Mouse (Mus musculus) urinary bladder, postnatal 10 days (tissue): Measurements from ENCODE around the gene Sap30.
"Not testable (repeated sequence)": the region's sequence is repeated elsewhere in the genome, so short reads cannot be mapped to it uniquely, and the experiment has no call there.

Source experiments
- DNase-seq: peaks from one replicate; pipeline ENCODE4 v3.0.0; 2022; ENCODE audit warnings: low spot score

Sap30 gene

DNA sequence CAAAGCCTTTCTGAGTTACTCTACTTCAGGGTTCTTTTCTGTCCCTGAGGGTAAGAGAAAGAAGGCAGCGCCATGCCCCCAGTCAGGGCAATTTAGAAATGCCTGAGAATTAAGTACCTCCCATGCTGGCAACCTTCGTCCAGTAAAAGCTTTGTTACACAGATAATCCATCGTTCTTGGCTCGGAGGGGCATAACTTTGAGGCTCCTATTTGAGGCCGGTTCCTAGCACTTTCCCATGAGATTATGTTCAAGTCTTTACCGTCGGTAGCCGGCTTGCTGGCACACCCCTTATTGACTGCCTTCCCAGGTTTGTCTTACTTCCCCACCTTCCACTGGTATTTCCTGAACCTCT lies 10.8 kb upstream of the Sap30 start:
- DNase-seq, result no peak

DNA sequence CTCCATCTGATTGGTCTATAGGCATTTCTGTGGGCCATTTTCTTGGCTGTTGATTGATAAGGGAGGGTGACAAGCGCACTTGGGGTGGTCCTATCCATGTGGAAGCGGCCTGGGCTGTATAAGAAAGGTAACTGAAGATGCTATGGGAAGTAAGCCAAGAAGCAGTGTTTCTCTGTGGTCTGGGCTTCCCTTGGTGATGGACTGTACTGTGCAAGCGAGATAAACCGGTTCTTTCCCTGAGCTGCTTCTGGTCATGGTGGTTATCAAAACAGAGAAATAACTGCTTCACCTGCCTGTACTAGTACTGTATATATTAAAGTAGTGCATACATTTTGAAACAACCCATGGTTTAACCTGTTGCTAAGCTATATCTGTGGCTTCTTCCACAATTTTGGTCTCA lies 4.2 kb upstream of the Sap30 start:
- no peak for DNase-seq

DNA sequence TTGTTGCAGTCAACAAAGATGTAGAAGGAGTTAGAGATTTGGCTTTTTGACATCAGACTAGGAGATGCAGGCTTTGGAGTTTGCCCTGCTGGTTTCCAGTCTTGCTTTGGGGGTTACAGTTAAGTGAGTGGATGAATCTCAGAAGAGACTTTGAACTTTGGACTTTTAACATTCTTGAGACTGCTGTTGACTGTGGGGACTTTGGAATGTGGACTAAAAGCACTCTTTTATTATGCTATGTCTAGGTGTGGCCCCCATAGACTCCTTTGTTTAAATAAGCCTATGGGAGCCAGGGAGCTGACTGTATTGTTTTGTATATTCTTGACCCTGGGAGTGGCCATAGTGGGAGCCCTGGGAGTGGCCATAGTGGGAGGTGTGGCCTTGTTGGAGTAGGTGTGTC lies 2.2 kb upstream of the Sap30 start:
- no peak for DNase-seq

DNA sequence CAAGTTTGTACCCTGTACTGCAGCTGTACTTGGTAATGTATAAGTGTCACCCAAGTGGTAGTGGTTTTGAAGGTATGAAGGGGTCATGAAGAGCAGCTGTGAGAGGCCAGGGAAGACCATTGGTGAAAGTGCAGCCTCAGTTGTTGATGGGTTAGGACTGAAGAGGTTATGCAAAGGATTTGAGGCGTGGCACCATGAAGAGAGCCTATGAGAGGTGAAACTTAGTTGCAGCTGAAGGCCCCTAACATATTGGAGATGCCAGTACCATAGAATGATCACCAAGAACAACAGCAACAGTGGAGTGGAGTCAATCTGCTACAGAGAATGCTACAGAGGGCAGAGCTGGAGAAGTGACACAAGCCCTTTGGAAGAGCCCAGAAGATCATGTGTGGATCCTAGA lies 1.7 kb upstream of the Sap30 start:
- no peak for DNase-seq

DNA sequence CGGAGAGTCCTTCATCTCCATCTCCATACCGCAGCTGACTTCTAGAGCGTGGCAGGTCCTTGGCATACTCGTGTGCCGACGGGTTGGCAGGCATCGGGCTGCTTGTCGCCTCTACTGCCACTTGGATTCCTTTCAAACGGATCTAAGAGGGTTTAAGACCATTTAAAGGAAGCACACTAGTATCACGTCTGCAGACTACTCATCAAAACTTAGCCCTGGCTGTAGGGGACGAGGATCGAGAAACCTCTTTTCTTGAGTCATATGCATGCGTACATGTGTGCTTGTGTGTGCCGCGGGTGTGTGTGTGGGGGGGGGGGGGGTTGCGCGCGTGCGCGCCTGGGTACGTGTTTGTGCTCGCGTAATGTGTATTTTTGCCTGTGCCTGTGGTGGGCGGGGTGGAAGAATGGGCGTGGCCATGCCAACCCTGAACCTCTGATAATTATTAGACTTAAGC lies 679 bp upstream of the Sap30 start:
- DNase-seq, result no peak

DNA sequence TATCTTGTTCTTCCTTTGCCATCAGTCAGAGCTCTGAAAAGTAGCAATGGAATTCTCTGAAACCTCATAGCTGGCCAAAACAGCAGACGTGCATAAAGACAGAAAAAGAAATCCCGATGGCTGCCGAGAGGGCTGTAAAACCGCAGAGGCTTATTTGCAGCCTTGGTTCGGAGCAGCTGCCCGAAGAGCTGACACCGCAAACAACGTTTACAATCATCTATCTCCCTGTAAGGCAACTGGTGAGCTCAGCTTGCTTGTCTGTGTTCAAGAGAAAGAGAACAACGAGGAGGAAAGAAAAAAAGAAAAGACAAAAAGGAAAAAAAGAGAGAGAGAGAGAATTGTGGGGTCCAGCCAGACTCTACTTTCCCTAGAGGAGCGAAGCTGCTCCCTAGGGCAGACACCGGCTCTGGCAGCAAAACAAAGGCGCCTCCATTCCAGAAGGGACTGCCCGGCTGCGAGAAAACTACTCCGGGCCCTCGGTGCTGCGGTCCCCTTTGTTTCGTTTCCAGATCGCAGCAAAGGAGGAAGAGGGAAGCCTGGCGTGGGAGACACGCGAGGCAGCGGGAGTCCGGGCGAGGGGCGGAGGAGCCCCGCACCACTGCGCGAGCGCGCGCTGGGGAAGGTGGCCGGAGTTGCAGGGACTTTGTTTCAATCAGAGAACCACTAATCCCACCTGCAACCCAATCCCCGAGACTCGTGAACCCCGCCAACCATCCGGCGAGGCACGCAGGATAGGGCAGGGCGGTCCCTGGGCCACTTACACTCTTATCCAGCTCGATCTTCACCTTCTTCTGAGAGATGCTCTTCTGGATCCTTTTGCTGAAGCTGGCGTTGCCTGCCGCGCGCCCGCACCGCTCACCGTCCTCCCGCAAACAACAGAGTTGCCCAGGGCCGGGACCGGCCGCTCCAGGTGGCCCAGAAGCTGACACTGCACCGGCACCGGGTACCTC lies 894 bp downstream of the Sap30 start:
- no peak for DNase-seq

DNA sequence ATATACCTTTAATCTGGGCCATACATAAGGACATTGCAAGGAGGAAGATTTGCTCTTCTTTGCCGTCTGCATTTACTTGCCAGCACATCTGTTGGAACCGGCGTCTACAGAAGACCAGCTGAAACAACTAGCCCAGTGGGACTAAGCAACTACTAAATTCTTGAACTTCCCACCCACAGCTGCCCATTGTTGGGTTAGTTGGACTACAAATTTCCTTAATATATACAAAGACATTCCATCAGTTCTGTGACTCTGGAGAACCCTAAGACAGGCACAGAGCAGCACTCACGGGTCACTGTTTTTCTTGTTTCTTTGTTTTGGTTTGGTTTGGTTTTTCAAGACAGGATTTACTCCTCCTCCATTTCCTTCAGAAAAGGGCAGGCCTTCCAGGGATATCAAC lies 7.1 kb downstream of the Sap30 start:
- no peak for DNase-seq

DNA sequence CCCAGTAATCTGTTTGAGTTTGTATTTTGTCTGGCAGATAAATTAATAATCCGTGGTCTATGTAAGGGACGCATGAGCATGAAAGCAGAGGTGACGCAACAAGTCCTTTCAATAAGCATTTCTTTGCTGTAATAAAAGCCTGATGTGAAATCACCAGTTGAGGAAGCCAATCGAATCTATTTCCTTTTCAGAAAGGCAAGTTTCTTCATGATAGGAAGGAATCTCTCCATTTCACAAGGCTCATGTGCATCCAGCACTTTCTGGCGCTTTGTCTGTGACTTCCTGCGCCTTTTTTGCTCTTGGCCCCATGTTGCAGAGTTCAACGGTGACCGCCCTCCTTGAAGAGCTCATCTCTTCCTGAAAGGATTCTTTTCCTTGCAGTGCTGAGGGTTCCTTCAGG lies 8.0 kb downstream of the Sap30 start:
- no peak for DNase-seq

DNA sequence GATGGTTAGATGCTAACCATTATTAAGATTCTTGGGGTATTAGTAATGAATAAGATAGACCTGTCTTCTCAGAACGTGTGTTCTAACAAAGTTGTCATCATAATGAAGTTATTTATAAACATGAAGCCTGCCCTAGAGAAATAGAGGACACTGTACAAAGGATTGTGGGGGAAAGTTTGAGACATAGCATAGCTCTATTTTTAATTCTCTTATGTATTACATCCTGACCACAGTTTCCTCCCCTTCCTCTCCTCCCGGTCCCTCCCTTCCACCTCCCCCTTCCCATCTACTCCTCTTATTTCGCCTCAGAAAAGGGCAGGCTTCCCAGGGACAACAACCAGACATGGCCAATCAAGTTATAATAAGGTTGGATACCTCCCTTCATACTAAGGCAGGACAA lies 9.3 kb downstream of the Sap30 start:
- no peak for DNase-seq

DNA sequence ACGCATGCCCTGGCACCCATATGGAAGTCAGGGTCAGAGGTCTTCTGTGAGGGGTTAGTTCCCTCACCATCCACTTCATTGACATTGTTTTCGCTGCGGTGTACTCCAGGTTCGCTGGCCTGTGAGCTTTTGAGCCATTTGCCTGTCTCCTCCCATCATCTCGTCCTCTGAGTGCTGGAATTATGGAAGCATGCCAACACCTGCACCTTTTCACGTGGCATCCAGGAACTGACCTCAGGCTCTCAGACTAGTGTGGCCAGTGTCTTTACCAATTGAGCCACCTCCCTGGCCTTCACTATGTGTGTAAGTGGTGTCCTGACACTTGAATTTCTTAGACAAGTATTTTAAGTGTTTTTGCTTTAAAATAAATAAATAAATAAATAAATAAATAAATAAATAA lies 13.9 kb downstream of the Sap30 start:
- no peak for DNase-seq

DNA sequence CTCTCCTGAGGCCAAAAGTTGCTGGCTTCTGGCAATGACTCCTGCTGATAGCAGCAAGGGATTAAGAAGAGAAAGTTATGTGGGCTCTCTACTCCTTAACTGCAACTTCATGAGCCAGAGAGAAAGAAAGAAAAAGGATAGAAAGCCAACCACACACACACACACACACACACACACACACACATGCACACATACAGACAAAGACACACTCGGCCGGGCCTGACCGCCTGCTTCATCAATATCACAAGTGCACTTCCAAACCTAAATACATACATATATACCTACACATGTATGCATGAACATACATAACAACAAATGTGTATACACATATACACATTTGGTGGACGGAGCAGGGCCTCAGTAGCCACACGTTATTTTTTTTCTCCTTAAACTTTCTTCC lies 16.8 kb downstream of the Sap30 start:
- no peak for DNase-seq

DNA sequence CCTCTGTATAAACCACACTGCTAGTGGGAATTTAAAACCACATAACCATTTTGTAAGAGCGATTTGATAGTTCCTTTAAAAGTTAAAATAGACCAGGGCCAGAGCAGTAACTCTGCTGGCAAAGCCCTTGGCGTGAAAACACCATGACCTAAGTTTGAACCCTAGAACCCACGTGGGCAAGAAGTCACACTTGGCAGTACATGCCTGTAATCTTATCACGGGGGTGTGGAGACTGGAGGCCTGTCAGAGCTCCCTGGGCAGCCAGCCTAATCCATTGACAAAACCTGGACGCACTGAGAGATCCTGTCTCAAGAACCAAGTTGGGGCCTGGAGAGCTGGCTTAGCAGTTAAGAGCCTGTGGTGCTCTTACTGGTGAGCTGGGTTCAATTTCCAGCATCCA lies 19.0 kb downstream of the Sap30 start:
- DNase-seq, result peak; percentile 26

DNA sequence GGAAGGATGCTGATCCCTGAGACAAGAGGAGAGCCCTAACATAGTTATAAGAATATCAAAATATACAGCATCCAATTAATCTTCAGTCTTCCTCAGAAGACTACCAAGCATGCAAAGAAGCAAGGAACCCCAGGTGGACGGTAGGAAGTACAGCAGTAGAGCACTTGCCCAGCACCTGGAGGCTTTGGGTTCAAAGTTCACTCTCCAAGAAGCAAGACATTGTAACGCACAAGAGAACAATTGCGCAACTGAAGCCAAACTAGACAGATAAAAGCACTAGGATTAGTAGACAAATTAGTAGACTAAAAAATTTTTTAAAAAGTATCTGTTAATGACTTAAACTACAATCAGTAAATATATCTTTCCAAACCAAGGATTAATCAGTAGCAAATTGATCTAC lies 23.9 kb downstream of the Sap30 start:
- DNase-seq, result no peak

DNA sequence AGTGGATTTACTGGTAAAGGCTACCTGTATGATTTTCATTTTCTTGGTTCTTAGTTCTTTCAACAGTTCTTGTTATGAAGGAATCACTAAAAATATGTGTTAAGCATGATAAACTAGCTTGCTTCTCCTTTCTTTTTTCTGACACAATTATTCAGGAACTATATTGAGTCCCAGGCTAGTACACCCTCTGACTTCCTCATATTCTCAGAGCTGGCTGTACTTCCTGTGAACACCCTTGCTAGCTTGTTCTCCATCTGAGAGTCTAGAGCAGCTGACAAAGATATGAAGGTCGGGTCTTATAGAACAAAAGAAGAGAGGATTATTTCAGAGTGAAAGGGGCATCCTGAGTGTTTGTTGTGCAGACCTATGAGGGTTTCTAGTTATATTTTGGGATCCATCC lies 24.8 kb downstream of the Sap30 start:
- DNase-seq, result no peak

DNA sequence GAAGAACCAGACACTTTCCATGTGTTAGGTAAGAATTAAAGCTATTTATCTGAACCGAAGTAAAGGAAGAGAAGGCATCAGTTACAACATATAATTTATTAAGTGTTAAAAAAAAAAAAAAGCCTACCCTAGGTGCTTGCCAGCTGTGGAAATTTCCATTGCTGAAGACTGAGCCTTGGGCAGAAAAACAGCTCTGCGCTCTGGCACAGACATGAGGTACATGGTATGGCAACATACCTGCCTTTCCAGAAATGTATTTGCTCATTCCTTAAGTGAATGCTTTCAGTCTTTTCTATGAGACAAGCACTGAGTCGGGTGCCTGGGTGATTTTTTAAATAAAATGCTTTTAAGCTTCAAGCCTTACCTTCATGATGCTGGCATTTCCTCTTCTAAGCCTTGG lies 29.7 kb downstream of the Sap30 start:
- DNase-seq, result no peak

DNA sequence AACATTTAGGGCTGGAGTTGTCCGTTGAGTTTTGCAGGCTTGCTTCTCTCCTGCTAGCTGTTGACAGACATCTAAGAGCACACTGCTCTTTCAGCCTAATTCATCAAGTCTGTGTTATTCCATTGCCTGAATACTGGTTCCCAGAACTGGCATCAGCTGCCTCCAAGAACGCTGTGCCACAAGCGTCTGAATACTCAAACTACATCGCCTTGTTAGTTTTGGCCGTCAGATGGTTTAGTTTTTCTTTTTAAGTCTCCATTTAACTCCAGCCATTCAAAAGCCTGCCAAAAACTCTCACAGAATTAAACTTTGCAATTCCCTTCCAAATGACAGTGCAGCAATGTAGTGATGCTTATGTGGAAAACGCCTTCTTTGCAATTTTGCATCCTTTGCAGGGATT lies 30.5 kb downstream of the Sap30 start:
- no peak for DNase-seq

DNA sequence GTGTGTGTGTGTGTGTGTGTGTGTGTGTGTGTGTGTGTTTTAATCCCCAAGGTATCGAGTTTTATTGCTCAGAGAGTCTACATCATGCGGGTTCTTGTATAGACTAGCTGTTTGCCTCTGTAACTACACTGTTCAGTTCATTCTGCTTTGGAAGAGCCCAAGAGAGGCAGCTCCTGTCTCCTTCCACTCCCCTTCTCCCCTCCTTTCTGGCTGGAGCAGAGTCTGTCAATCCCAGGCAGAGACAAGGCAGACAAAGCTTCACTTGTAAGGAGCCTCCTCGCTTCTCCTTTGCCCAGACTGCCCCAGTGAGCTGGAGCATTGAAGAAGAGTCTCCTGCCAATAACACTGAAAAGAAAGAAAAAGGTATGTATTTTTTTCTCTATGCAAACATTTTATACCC lies 31.9 kb downstream of the Sap30 start, which contains the start of gene Scrg1:
TSS of gene Scrg1 (plus strand) at position 159 of the 400 bp plus-strand sequence.
- DNase-seq, result no peak

DNA sequence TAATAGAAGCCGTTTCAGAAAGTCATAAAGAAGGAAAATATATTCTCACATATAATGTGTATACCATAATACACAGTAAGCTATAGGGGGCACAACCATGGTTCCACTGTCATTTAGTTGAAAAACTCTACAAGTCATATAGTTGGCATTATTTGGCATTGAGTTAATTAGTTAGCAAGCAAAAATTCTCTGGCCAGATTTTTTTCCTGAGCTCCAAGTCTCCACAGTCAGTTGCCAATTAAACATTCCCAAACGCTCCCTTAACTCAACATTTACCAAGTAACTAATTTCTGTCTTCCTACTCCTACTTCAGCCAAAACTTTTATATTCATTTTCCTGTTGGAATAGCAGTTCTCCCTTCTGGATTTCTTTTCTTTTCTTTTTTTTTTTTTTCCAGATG lies 34.3 kb downstream of the Sap30 start:
- no peak for DNase-seq

DNA sequence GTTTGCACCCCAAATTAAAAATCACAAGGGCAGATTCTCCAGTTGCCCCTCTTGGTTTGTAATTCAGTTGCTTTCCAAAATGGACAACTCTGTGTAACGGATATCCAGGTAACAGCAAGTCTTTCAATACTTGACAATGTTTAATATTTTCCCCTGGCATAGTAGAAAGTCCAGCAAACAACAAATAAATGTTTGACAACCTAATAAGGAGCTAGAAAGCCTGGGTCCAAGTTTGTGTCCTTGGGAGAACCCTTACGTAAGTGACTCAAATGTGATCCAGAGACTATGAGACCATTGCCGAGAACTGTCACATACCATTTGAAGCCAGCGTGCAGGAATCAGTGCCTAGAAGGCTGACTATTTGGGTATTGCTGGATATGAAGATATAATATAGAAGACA lies 35.8 kb downstream of the Sap30 start:
- DNase-seq, result no peak

DNA sequence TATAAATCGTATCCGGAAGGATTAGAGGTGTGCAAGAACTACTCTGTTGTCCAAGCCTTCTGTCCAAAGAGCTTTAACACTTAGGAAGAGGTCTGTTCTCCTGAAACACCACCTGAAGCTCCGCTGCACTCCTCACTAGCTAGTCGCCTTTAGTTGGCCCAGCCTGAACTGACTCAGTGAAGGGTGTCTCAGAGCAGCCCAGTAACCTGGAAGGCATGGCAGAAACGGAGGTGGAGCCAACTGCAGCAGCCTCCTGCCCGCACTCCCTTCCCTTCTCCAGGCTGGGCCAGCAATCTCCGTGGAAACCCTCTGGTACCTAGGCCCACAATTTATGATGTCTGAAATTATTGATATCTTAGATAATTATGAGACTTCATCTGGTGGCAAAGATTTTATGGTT lies 36.9 kb downstream of the Sap30 start:
- DNase-seq, result no peak

DNA sequence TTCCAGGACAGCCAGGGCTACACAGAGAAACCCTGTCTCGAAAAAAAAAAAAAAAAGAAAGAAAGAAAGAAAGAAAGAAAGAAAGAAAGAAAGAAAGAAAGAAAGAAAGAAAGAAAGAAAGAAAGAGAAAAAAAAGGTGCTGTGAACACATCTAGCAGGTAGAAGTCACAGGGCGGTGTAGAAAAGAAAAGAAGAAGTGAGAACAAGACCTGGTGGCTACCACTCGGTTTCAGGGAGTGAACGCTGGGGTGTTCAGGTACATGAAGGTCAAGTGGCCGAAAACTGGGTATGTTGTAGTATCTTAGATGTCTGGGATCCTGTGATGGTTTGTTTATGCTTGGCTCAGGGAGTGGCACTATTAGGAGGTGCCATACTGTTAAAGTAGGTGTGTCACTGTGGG lies 41.8 kb downstream of the Sap30 start:
- DNase-seq, result not testable (repeated sequence)

DNA sequence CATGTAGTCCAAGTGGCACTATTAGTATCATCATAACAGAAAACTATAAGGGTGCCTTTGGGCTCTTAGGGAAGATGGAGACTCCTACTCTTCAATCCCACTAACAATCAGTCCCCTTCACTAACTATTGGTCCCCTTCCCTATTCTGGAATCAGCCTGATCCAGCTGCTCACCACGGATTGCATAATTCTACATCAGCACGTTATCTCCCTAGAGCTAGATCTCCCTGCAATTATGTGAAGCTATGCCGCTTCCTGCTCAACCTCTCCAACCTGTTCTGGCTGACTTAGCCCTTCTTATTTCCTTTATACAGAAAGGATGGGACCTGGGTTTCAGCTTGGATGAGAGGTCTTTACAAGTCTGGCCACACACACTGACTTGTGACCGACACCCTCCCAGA lies 44.4 kb downstream of the Sap30 start:
- DNase-seq, result no peak

DNA sequence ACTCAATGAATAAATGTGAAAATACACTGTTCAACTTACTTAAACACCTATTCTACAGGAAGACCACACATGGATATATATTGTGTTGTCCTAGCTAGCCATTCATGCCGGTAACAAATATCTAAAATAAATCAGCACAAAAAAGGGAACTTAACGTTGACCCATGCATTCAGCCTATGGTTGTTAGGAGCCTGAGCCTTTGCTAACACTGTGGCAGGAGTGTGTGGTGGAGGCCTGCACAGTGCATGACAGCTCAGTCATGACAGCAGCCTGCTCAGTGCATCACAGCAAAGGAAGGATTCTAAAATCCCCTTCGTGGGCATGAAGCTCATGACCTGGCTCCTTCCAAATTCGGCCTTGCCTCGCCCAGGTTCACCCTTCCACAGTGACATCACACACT lies 46.1 kb downstream of the Sap30 start:
- no peak for DNase-seq

DNA sequence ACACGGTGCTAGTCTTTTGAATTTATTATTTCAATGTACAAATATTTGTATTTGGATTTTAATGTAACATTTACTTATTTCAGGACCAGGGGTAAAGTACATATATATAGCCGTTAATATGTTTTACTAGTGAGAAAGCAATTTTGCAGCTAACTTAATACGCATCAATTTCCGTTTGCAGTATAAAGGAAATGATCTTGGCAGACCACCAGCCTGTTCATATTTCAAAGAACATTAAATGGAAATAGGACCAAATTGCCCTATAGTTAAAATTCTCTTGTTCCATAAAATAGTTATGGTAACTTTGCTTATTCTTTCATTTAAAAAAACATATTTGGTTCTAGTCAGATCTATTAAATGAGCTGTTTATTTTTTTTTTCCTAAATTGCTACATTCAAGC lies 46.5 kb downstream of the Sap30 start:
- no peak for DNase-seq
